Mouse (Mus musculus): ENCODE results near the gene Olfr685. TPM values are rescaled to one million over a fixed set of nuclear protein-coding genes. Genes with fewer than 3 reads are reported as not detected.
A peak's percentile ranks its signal among the peaks of the same experiment; 100 is the strongest.

Olfr685 gene
- polyA plus RNA-seq, 1 experiment from 2014 or later = not detected

- Histone ChIP-seq H3K36me3 (ENCODE audit: insufficient read depth, low read length) (no peaks in the 10 kb centered on the region), H3K27me3 (replicated peaks; ENCODE audit: insufficient read depth, low read length) (no peaks in the 10 kb centered on the region), H3K9me3 (ENCODE audit: low read length) (no peaks in the 10 kb centered on the region), H3K4me1 (ENCODE audit: insufficient read depth, low read depth, low read length) (no peaks in the 10 kb centered on the region), H3K9ac (replicated peaks; ENCODE audit: low read depth) (no peak within 1 kb of the TSS), H3K4me2 (replicated peaks; ENCODE audit: low read depth, low read length) (no peak within 1 kb of the TSS), H3K27ac (ENCODE audit: low read length) (no peak within 1 kb of the TSS), H3K4me3 (ENCODE audit: low read depth, low read length) (no peak within 1 kb of the TSS)
- DNase-seq (ENCODE audit: low spot score) (no peak), ATAC-seq (no peak)
- no peak for TF ChIP-seq CTCF (IDR thresholded peaks at IDR 0.05)
- TF ChIP-seq EP300 (IDR thresholded peaks at IDR 0.05) = no peak
These were observed 21.6 kb upstream of the Olfr685 start, which contains the start of gene Olfr686 for GRCm38 (mm10) chr7:105207385-105207784. Gene Olfr686, minus strand, starts transcription at chr7:105207485.

DNA sequence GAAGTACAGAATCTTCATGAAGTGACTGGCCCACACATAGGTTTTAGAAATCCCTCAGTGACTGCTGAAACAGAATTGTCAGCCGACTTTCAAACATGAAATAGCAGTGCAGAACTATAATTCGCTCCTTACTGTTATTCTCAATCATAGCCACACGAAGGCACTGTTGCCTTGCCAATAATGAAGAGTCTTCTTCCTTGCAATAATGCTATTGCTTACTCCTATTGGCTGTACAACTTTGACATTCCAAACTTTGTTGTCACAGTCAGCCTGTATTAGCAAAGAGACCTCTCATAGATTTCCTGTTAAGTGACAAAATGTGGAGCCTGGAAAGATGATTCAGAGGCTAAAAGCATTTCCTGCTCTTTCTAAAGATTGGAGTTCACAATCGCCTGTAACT lies 15.0 kb downstream of the Olfr685 start:
- Histone ChIP-seq H3K36me3 (ENCODE audit: insufficient read depth, low read length) (no peaks in the 10 kb centered on the region), H3K9ac (replicated peaks; ENCODE audit: low read depth) (no peak overlapping the region), H3K9me3 (ENCODE audit: low read length) (no peaks in the 10 kb centered on the region), H3K27ac (ENCODE audit: low read length) (no peak overlapping the region), H3K27me3 (replicated peaks; ENCODE audit: insufficient read depth, low read length) (no peaks in the 10 kb centered on the region), H3K4me3 (ENCODE audit: low read depth, low read length) (no peak overlapping the region), H3K4me2 (replicated peaks; ENCODE audit: low read depth, low read length) (no peak overlapping the region), H3K4me1 (ENCODE audit: insufficient read depth, low read depth, low read length) (no peaks in the 10 kb centered on the region)
- no peak for ATAC-seq
- peak; percentile 54 for DNase-seq (ENCODE audit: low spot score)
- 35% methylated on average over 4 of the region's 4 CpGs for WGBS
- TF ChIP-seq CTCF (IDR thresholded peaks at IDR 0.05) (peak; percentile 73), EP300 (IDR thresholded peaks at IDR 0.05) (no peak)

DNA sequence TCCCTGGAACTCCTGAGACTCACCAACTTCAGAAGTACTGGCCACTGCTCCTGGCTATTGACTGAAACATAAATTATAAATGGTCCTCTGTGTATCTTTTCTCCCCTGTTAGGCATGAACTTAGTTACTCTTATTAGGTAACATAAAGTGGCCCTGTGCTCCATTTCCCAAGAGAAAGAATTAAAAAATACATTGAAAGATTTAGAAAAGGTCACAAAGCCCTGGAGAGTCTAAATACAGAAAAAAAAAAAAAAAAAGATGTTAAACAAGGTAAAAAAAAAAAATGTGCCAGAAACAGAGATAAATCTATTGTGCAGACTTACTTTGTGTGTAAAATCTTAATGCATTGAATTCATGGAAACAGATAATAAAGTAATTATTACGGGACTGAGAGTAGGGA lies 22.3 kb downstream of the Olfr685 start, which contains the start of gene Olfr684:
Olfr684 (minus strand) TSS at position 101 of the 400 bp plus-strand sequence.
- ATAC-seq = no peak
- Histone ChIP-seq H3K4me2 (replicated peaks; ENCODE audit: low read depth, low read length) (no peak within 1 kb of the TSS), H3K9me3 (ENCODE audit: low read length) (no peaks in the 10 kb centered on the region), H3K4me3 (ENCODE audit: low read depth, low read length) (no peak within 1 kb of the TSS), H3K4me1 (ENCODE audit: insufficient read depth, low read depth, low read length) (no peaks in the 10 kb centered on the region), H3K27ac (ENCODE audit: low read length) (no peak within 1 kb of the TSS), H3K27me3 (replicated peaks; ENCODE audit: insufficient read depth, low read length) (no peaks in the 10 kb centered on the region), H3K9ac (replicated peaks; ENCODE audit: low read depth) (no peak within 1 kb of the TSS), H3K36me3 (ENCODE audit: insufficient read depth, low read length) (no peaks in the 10 kb centered on the region)
- DNase-seq (ENCODE audit: low spot score) = no peak
- 65% methylated on average over 1 of the region's 1 CpGs for WGBS
- TF ChIP-seq EP300 (IDR thresholded peaks at IDR 0.05) (no peak), CTCF (IDR thresholded peaks at IDR 0.05) (no peak)

DNA sequence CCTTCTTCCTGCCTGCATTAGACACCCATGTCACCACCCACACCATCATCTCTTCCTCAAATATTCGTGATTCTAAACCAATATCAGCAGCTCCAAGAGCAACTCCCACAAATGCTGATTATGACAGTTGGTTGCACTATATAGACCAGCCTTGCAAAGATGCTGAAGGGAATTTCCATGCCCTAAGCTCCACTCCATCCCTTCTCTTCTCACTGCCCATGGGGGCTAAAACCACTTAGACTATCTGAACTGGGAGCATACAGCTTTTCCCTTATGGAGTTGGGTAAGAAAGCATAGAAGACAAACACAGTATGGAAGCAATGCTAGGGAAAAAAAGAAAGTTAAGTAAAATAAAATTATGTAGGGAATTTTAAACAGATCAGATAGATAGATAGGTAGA lies 38.9 kb downstream of the Olfr685 start, which contains the start of gene Olfr683:
Olfr683 (minus strand) TSS at position 101 of the 400 bp plus-strand sequence.
- H3K9ac ChIP-seq (replicated peaks; ENCODE audit: low read depth) = no peak within 1 kb of the TSS
- DNase-seq (ENCODE audit: low spot score) (no peak), ATAC-seq (no peak)
- H3K36me3 ChIP-seq (ENCODE audit: insufficient read depth, low read length) = no peaks in the 10 kb centered on the region
- no peaks in the 10 kb centered on the region for H3K9me3 ChIP-seq (ENCODE audit: low read length)
- H3K4me1 ChIP-seq (ENCODE audit: insufficient read depth, low read depth, low read length) = no peaks in the 10 kb centered on the region
- H3K27me3 ChIP-seq (replicated peaks; ENCODE audit: insufficient read depth, low read length) = no peaks in the 10 kb centered on the region
- H3K27ac ChIP-seq (ENCODE audit: low read length) = no peak within 1 kb of the TSS
- no peak within 1 kb of the TSS for H3K4me2 ChIP-seq (replicated peaks; ENCODE audit: low read depth, low read length)
- TF ChIP-seq EP300 (IDR thresholded peaks at IDR 0.05) (no peak), CTCF (IDR thresholded peaks at IDR 0.05) (no peak)
- 44% methylated on average over 1 of the region's 1 CpGs for WGBS
- H3K4me3 ChIP-seq (ENCODE audit: low read depth, low read length) = no peak within 1 kb of the TSS

- Histone ChIP-seq H3K27me3 (replicated peaks; ENCODE audit: insufficient read depth, low read length) (no peaks in the 10 kb centered on the region), H3K9me3 (ENCODE audit: low read length) (no peaks in the 10 kb centered on the region), H3K4me2 (replicated peaks; ENCODE audit: low read depth, low read length) (no peak overlapping the region), H3K4me1 (ENCODE audit: insufficient read depth, low read depth, low read length) (no peaks in the 10 kb centered on the region), H3K4me3 (ENCODE audit: low read depth, low read length) (no peak overlapping the region), H3K9ac (replicated peaks; ENCODE audit: low read depth) (no peak overlapping the region), H3K36me3 (ENCODE audit: insufficient read depth, low read length) (no peaks in the 10 kb centered on the region), H3K27ac (ENCODE audit: low read length) (no peak overlapping the region)
- DNase-seq (ENCODE audit: low spot score) = no peak
- ATAC-seq = no peak
- 36% methylated on average over 2 of the region's 2 CpGs for WGBS
- TF ChIP-seq CTCF (IDR thresholded peaks at IDR 0.05) = no peak
- no peak for TF ChIP-seq EP300 (IDR thresholded peaks at IDR 0.05)
These were observed 44.5 kb downstream of the Olfr685 start for GRCm38 (mm10) chr7:105141275-105141674.

Other genes starting within 250 kb of the Olfr685 start
- gene Olfr670, start 223.4 kb downstream of the Olfr685 start, polyA plus RNA-seq (2015; fragmentation: Nextera tagmentation; extraction: Ambion mirVana) = not detected in 2 replicates
- gene Olfr671, start 206.9 kb downstream of the Olfr685 start, polyA plus RNA-seq (2015; fragmentation: Nextera tagmentation; extraction: Ambion mirVana) = not detected in 2 replicates
- gene Olfr672, start 184.0 kb downstream of the Olfr685 start, polyA plus RNA-seq (2015; fragmentation: Nextera tagmentation; extraction: Ambion mirVana) = not detected in 2 replicates
- not detected in 2 replicates for gene Olfr675, start 157.6 kb downstream of the Olfr685 start, polyA plus RNA-seq (2015; fragmentation: Nextera tagmentation; extraction: Ambion mirVana)
- gene Olfr676, start 153.3 kb downstream of the Olfr685 start, polyA plus RNA-seq (2015; fragmentation: Nextera tagmentation; extraction: Ambion mirVana) = not detected in 2 replicates
- gene Olfr677, start 134.6 kb downstream of the Olfr685 start, polyA plus RNA-seq (2015; fragmentation: Nextera tagmentation; extraction: Ambion mirVana) = not detected in 2 replicates
- gene Olfr678, start 121.5 kb downstream of the Olfr685 start, polyA plus RNA-seq (2015; fragmentation: Nextera tagmentation; extraction: Ambion mirVana) = not detected in 2 replicates
- gene Olfr679, start 104.8 kb downstream of the Olfr685 start, polyA plus RNA-seq (2015; fragmentation: Nextera tagmentation; extraction: Ambion mirVana) = not detected in 2 replicates
- gene Olfr680-ps1, start 93.2 kb downstream of the Olfr685 start, polyA plus RNA-seq (2015; fragmentation: Nextera tagmentation; extraction: Ambion mirVana) = not detected in 2 replicates
- not detected in 2 replicates for gene Olfr681, start 69.2 kb downstream of the Olfr685 start, polyA plus RNA-seq (2015; fragmentation: Nextera tagmentation; extraction: Ambion mirVana)
- not detected in 2 replicates for gene Olfr683, start 39.0 kb downstream of the Olfr685 start, polyA plus RNA-seq (2015; fragmentation: Nextera tagmentation; extraction: Ambion mirVana)
- not detected in 2 replicates for gene Olfr684, start 22.4 kb downstream of the Olfr685 start, polyA plus RNA-seq (2015; fragmentation: Nextera tagmentation; extraction: Ambion mirVana)
- gene Olfr686, start 21.5 kb upstream of the Olfr685 start, polyA plus RNA-seq (2015; fragmentation: Nextera tagmentation; extraction: Ambion mirVana) = not detected in 2 replicates
- not detected in 2 replicates for gene Olfr688, start 102.1 kb upstream of the Olfr685 start, polyA plus RNA-seq (2015; fragmentation: Nextera tagmentation; extraction: Ambion mirVana)
- gene Olfr689, start 125.2 kb upstream of the Olfr685 start, polyA plus RNA-seq (2015; fragmentation: Nextera tagmentation; extraction: Ambion mirVana) = not detected in 2 replicates
- not detected in 2 replicates for gene Olfr690, start 148.1 kb upstream of the Olfr685 start, polyA plus RNA-seq (2015; fragmentation: Nextera tagmentation; extraction: Ambion mirVana)
- gene Olfr691, start 156.3 kb upstream of the Olfr685 start, polyA plus RNA-seq (2015; fragmentation: Nextera tagmentation; extraction: Ambion mirVana) = not detected in 2 replicates
- gene Olfr692, start 182.2 kb upstream of the Olfr685 start, polyA plus RNA-seq (2015; fragmentation: Nextera tagmentation; extraction: Ambion mirVana) = not detected in 2 replicates
- gene Gm5901, start 189.0 kb upstream of the Olfr685 start, polyA plus RNA-seq (2015; fragmentation: Nextera tagmentation; extraction: Ambion mirVana) = not detected in 2 replicates
- gene Fam160a2, start 214.0 kb upstream of the Olfr685 start, polyA plus RNA-seq (2015; fragmentation: Nextera tagmentation; extraction: Ambion mirVana) = 25.1 and 26.0 TPM in 2 replicates
- gene Cnga4, start 218.6 kb upstream of the Olfr685 start, polyA plus RNA-seq (2015; fragmentation: Nextera tagmentation; extraction: Ambion mirVana) = 0.11 TPM in 1 of 2 replicates, not detected in the other
- 0.06 and 0.12 TPM in 2 replicates for gene Cckbr, start 239.7 kb upstream of the Olfr685 start, polyA plus RNA-seq (2015; fragmentation: Nextera tagmentation; extraction: Ambion mirVana)